Mouse (Mus musculus): Measurements from ENCODE around the gene Gtpbp8. TPM values are rescaled to one million over a fixed set of nuclear protein-coding genes. Genes with fewer than 3 reads are reported as not detected.

Gene Gtpbp8
- polyA plus RNA-seq, 1 experiment from 2014 or later, result 34.1 TPM

DNA sequence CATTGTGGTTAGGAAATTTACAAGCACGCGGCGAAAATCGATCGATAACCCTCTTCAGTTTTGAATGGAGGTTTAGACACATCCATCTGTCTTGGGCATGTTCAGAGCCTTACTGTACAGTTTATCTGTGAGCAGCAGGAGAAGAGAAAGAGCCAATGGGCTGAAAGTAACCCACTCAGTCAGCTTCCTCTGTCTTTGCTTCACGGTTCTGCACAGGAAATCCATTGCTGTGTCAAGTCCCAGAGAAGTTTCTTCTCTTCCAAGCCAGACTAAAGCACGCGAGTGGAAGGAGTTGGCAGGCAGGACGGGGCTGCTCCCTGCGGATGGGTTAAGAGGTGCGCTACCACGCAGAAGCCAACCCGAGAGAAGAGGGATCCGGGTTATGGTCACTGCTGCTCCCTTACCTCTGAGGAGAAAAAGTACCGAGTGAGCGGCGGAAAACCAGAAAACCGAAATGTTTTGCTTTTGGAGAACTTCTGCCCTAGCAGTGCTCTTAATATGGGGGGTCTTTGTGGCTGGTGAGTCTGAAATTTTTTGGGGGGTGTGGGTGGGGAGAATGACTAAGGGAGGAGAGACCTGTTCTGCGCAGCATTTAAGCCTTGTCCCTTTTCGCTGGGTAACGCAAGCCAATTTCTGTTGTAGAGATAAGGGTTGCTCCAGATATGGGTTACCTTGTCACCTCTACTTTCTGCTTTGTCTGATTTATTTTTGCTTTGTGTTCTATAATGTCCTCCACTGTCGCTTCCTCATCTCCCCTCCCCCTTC, 19.6 kb upstream of the Gtpbp8 start, which contains the start of gene Cd200r1:
TSS of gene Cd200r1 (plus strand) at position 182 of the 765 bp plus-strand sequence.
- no peaks in the 10 kb centered on the region for H3K27me3 ChIP-seq
- H3K36me3 ChIP-seq (ENCODE audit: poor library complexity, severe bottlenecking), result no peaks in the 10 kb centered on the region
- H3K4me2 ChIP-seq, result no peak within 1 kb of the TSS
- no peaks in the 10 kb centered on the region for H3K4me1 ChIP-seq
- no peak for ATAC-seq
- no peak within 1 kb of the TSS for H3K4me3 ChIP-seq
- no peak within 1 kb of the TSS for H3K27ac ChIP-seq
- no peak within 1 kb of the TSS for H3K9ac ChIP-seq
- no peaks in the 10 kb centered on the region for H3K9me3 ChIP-seq (replicated peaks)
- WGBS, result 85% methylated on average over 22 of the region's 22 CpGs

DNA sequence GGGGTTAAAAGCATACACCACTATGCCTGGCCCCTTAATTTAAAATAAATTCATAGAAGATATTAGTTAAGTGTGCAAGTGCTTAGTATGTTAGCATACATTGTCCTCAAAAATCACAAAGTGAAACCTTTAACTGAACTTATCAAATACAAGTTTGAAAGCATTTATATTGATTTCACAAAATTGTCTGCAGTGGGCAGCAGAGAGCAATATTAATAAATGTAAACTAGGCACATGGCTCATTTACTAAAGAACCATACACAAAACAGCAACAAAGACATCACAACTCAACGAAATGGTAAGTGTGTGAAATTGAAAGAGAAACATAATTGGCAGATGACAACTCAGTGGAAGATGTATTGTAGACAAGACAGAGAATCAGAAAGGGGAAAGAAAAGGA, 15.6 kb upstream of the Gtpbp8 start:
- no peaks in the 10 kb centered on the region for H3K27me3 ChIP-seq
- H3K9ac ChIP-seq, result no peak overlapping the region
- no peaks in the 10 kb centered on the region for H3K36me3 ChIP-seq (ENCODE audit: poor library complexity, severe bottlenecking)
- H3K27ac ChIP-seq, result no peak overlapping the region
- no peaks in the 10 kb centered on the region for H3K4me1 ChIP-seq
- ATAC-seq, result no peak
- H3K4me2 ChIP-seq, result no peak overlapping the region
- no peaks in the 10 kb centered on the region for H3K9me3 ChIP-seq (replicated peaks)
- H3K4me3 ChIP-seq, result no peak overlapping the region
- 74% methylated on average over 1 of the region's 1 CpGs for WGBS

DNA sequence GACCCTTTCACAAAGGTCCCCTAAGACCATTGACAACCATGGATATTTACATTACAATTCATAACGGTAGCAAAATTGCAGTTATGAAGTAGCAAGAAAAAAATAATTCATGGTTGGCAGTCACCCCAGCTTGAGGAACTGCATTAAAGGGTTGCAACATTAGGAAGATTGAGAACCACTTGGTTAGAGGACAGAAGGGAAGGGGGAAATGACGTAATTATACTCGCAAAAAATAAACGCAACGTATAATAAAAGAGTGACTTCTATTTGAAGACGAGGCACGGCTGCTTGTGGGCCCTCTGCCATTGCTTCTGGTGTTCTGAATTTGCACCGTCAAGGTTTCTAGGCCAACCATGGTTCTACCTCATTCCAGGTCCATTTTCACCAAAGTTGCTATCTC, 11.5 kb upstream of the Gtpbp8 start:
- no peaks in the 10 kb centered on the region for H3K36me3 ChIP-seq (ENCODE audit: poor library complexity, severe bottlenecking)
- no peak overlapping the region for H3K4me2 ChIP-seq
- WGBS, result 95% methylated on average over 8 of the region's 8 CpGs
- no peak for ATAC-seq
- no peak overlapping the region for H3K9ac ChIP-seq
- H3K27ac ChIP-seq, result no peak overlapping the region
- H3K9me3 ChIP-seq (replicated peaks), result no peaks in the 10 kb centered on the region
- no peaks in the 10 kb centered on the region for H3K4me1 ChIP-seq
- no peak overlapping the region for H3K4me3 ChIP-seq
- H3K27me3 ChIP-seq, result no peaks in the 10 kb centered on the region

DNA sequence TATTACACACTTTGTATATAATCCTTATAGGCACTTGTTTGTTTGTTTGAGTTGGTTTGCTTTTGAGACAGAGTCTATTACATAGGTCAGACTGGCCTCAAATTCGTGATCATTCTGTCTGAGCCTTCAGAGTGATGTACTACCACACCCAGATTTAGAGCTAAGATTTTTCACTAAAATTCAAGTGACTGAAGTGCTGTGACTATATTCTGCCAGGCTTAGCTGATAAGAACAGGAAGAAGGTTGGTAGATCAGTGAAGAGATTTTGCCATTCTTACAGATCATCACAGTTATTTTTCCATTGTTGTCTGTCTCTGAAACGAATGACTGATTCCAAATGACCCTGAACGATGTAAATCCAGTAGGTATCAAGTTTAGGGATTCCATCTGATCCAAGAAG, 1.8 kb upstream of the Gtpbp8 start:
- H3K27ac ChIP-seq, result no peak overlapping the region
- ATAC-seq, result no peak
- H3K4me2 ChIP-seq, result no peak overlapping the region
- no peak overlapping the region for H3K4me3 ChIP-seq
- no peak overlapping the region for H3K9ac ChIP-seq
- H3K4me1 ChIP-seq, result peaks cover 15% of the 10 kb centered on the region
- H3K9me3 ChIP-seq (replicated peaks), result no peaks in the 10 kb centered on the region
- no peaks in the 10 kb centered on the region for H3K36me3 ChIP-seq (ENCODE audit: poor library complexity, severe bottlenecking)
- no peaks in the 10 kb centered on the region for H3K27me3 ChIP-seq
- WGBS, result 61% methylated on average over 3 of the region's 3 CpGs

DNA sequence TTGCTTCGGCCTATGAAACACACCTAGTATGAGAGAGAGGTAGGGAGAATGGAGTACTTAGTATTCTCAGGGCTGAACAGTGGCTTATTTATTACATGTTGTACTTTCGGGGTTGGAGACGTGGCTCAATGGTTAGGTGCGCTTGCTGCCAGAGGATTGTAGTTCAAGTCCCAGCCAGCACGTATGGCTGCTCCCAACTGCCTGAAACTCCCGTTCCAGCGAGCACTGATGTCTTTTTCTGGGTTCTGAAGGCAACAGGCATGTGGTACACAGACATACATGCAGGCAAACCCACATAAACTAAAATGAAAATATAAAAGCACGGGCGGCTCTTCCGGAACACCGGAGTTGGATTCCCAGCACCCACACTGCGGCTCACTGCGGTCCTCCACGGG, 695 bp downstream of the Gtpbp8 start:
- Histone ChIP-seq H3K36me3 (ENCODE audit: poor library complexity, severe bottlenecking) (peaks cover 10% of the 10 kb centered on the region), H3K4me1 (peaks cover 15% of the 10 kb centered on the region), H3K4me2 (peak overlapping the region; percentile 68), H3K9ac (peak overlapping the region; percentile 90), H3K27me3 (no peaks in the 10 kb centered on the region), H3K4me3 (peak overlapping the region; percentile 83), H3K27ac (peak overlapping the region; percentile 93), H3K9me3 (replicated peaks) (no peaks in the 10 kb centered on the region)
- 7% methylated on average over 14 of the region's 14 CpGs for WGBS
- peak; percentile 42 for ATAC-seq

DNA sequence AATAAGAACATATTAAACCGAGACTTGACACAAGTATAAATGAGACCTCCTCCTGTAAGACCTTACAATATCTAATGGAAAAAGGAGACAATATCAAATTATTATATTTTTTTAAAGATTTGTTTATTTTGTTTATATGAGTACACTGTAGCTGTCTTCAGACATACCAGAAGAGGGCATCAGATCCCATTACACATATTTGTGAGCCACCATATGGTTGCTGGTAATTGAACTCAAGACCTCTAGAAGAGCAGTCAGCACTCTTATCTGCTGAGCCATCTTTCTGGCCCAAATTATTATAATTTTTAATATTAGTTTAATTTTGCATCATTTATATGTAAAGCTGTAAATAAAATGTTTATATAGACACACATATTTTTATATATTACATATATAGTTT, 3.4 kb downstream of the Gtpbp8 start:
- Histone ChIP-seq H3K4me3 (no peak overlapping the region), H3K4me2 (no peak overlapping the region), H3K36me3 (ENCODE audit: poor library complexity, severe bottlenecking) (peaks cover 28% of the 10 kb centered on the region), H3K27me3 (no peaks in the 10 kb centered on the region), H3K9me3 (replicated peaks) (no peaks in the 10 kb centered on the region), H3K27ac (no peak overlapping the region), H3K9ac (no peak overlapping the region), H3K4me1 (peaks cover 15% of the 10 kb centered on the region)
- WGBS, result 100% methylated on average over 1 of the region's 1 CpGs
- ATAC-seq, result no peak

DNA sequence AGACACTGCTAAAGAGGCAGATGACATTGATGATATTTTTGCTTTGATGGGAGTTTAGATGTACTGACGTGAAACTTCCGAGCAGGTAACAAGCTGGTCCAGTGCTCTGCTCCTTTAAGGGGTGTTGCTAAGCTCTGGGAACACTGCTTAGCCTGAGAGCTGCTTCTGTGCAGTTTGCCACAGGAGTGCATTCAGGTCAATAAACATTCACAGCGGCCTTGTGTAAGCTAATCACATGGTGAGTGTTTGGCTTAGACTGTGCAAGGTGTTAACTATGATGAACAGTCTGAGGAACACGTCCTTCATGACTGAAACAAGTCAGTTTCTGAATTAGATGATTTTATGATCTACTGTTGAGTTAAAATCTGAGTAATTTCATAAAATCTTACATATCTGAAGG, 10.0 kb downstream of the Gtpbp8 start:
- Histone ChIP-seq H3K9me3 (replicated peaks) (no peaks in the 10 kb centered on the region), H3K4me1 (no peaks in the 10 kb centered on the region), H3K9ac (no peak overlapping the region), H3K4me2 (no peak overlapping the region), H3K4me3 (no peak overlapping the region), H3K27me3 (no peaks in the 10 kb centered on the region), H3K27ac (no peak overlapping the region), H3K36me3 (ENCODE audit: poor library complexity, severe bottlenecking) (peaks cover 77% of the 10 kb centered on the region)
- no peak for ATAC-seq
- WGBS, result 88% methylated on average over 4 of the region's 4 CpGs

DNA sequence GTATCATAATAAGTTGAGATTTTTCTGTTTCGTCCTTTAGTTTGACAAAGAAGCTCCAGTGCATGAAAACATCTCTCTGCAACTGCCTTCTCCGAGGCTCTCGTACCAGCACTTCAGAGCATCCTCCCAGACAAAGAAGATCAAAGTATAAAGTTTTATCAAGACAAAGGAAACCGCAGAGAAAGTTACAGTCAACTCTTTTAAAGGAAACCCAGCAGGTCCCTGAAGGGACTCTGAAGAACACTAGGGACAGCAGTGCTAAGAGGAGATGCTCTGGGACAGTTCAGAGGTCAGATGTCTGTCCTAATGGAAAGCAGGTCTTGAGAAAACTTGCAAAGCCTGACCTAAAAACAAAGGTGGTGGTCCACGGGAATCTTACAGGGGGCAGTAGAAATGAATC, 10.5 kb downstream of the Gtpbp8 start:
- no peak overlapping the region for H3K9ac ChIP-seq
- no peaks in the 10 kb centered on the region for H3K27me3 ChIP-seq
- H3K4me2 ChIP-seq, result no peak overlapping the region
- no peaks in the 10 kb centered on the region for H3K4me1 ChIP-seq
- ATAC-seq, result no peak
- 88% methylated on average over 5 of the region's 5 CpGs for WGBS
- no peaks in the 10 kb centered on the region for H3K9me3 ChIP-seq (replicated peaks)
- H3K4me3 ChIP-seq, result no peak overlapping the region
- H3K36me3 ChIP-seq (ENCODE audit: poor library complexity, severe bottlenecking), result peaks cover 81% of the 10 kb centered on the region
- no peak overlapping the region for H3K27ac ChIP-seq

DNA sequence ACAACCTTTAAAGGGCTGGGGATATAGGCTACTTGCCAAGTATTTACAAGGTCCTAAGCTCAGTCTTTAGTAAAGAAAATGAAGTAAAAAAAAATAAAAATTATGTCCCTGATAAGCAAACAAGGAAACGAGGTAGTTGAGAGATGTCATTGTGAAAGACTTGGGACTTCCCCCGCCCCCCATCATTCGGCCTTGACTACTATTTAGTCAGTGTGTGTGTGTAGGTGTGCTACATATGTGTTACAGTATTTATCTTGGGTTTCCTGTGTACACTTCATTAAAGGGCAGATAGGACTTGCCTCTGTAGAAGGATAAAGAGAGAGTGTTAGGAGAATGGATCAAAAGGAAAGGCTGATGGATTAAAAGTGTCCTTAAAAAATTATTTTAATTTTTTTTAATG, 12.1 kb downstream of the Gtpbp8 start:
- H3K4me3 ChIP-seq, result no peak overlapping the region
- no peak overlapping the region for H3K4me2 ChIP-seq
- H3K27ac ChIP-seq, result no peak overlapping the region
- peaks cover 92% of the 10 kb centered on the region for H3K36me3 ChIP-seq (ENCODE audit: poor library complexity, severe bottlenecking)
- no peak overlapping the region for H3K9ac ChIP-seq
- ATAC-seq, result no peak
- H3K9me3 ChIP-seq (replicated peaks), result no peaks in the 10 kb centered on the region
- 88% methylated on average over 3 of the region's 3 CpGs for WGBS
- H3K4me1 ChIP-seq, result no peaks in the 10 kb centered on the region
- no peaks in the 10 kb centered on the region for H3K27me3 ChIP-seq

DNA sequence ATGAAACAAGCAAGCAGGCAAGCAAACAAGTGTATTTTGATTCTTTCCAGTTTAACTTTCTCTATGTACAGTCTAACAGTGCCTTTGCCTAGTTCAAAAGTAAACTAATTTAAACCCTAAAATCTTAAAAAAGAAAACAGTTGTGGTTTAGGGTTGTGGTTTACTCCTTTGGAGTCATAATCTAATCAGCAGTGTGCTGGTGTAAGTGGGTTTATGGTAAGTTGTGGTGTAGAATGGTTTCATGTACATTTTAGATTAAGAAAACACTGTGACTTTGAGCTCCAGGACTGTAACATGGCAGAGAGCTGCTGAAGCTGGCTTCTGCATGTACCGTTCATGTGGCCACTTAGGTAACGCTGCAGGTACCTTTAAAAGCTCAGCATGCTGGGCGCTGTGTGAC, 18.6 kb downstream of the Gtpbp8 start:
- peaks cover 21% of the 10 kb centered on the region for H3K4me1 ChIP-seq
- ATAC-seq, result no peak
- no peak overlapping the region for H3K27ac ChIP-seq
- no peak overlapping the region for H3K4me3 ChIP-seq
- no peak overlapping the region for H3K9ac ChIP-seq
- H3K4me2 ChIP-seq, result no peak overlapping the region
- H3K9me3 ChIP-seq (replicated peaks), result no peaks in the 10 kb centered on the region
- peaks cover 40% of the 10 kb centered on the region for H3K36me3 ChIP-seq (ENCODE audit: poor library complexity, severe bottlenecking)
- WGBS, result 96% methylated on average over 3 of the region's 3 CpGs
- no peaks in the 10 kb centered on the region for H3K27me3 ChIP-seq

DNA sequence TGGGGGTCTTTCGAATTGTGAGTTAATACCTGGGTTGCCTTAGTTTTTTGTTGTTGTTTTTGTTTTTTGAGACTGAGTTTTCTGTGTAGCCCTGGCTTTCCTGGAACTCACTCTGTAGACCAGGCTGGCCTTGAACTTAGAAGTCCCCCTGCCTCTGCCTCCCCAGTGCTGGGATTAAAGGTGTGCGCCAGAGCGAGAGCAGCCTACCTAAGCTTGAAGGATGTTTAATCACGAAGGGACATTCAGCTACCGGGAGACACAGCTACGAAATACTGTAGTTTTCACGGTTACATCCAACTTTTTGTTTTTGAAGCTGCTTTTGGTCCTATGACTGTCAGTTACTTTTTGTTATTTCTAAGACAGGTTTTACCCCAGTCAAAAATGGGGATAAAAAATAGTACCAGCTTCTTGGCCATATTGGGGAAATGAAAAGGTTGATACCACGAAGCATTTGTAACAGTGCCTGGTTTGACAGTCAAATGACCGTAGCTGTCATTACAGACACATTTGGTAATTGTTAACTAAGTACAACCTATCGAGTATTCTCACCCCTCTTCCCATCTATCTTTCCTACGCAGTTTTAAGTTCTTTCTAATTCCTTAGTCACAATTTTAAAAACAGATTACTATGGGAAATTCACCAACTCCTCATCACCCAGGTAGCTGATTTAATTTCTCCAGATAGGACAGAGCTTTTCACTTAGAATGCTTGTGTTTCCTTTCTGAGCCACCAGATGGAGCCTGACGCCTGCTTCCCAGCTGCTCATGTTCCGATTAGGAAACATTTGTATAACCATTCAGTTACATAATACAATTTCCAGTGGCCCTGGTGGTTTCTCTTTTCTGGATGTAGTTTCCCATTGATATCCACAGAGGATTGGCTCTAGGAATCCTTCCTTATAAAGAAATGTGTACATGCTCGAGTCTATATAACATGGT, 20.6 kb downstream of the Gtpbp8 start:
- H3K4me3 ChIP-seq, result peak overlapping the region; percentile 76
- H3K36me3 ChIP-seq (ENCODE audit: poor library complexity, severe bottlenecking), result peaks cover 20% of the 10 kb centered on the region
- H3K27me3 ChIP-seq, result no peaks in the 10 kb centered on the region
- no peak for ATAC-seq
- H3K27ac ChIP-seq, result no peak overlapping the region
- peaks cover 21% of the 10 kb centered on the region for H3K4me1 ChIP-seq
- no peaks in the 10 kb centered on the region for H3K9me3 ChIP-seq (replicated peaks)
- H3K9ac ChIP-seq, result peak overlapping the region; percentile 80
- WGBS, result 49% methylated on average over 14 of the region's 14 CpGs
- peak overlapping the region; percentile 74 for H3K4me2 ChIP-seq

DNA sequence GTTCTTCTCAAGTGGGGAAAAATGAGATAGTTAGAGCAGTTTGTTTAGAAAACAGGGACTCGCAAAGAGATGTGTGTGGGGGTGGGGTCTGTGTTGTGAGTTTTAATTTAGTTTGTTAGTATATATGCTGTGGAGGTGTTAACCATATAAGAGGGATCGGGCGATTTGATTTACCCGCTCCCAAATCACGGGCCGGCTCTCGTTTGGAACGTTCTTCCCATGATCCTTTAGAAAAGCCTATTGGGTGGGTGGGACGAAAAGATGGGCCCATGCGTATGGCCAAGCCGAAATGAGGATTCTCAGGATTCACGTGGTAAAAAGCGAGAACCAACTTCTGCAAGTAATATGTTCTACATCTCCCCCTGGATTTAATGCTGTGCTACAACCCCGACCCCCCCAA, 21.3 kb downstream of the Gtpbp8 start:
- Histone ChIP-seq H3K9me3 (replicated peaks) (no peaks in the 10 kb centered on the region), H3K27me3 (no peaks in the 10 kb centered on the region), H3K9ac (peak overlapping the region; percentile 80), H3K36me3 (ENCODE audit: poor library complexity, severe bottlenecking) (peaks cover 16% of the 10 kb centered on the region), H3K4me2 (peak overlapping the region; percentile 74), H3K4me1 (peaks cover 21% of the 10 kb centered on the region), H3K4me3 (peak overlapping the region; percentile 76), H3K27ac (peak overlapping the region; percentile 87)
- under 1% methylated on average over 14 of the region's 14 CpGs for WGBS
- ATAC-seq, result peak; percentile 46
